Mouse (Mus musculus) megakaryocyte, embryonic 14.5 days (primary cell): ENCODE results near the gene Krba1.

ENCODE experiments used
- FLI1 ChIP-seq: IDR thresholded peaks from 2 replicates; pipeline ENCODE4 v1.6.1; 2012; ENCODE audit warnings: low read length, inconsistent platforms, mixed read lengths
- GATA1 ChIP-seq: IDR thresholded peaks from 3 replicates; pipeline ENCODE4 v1.6.1; 2012; ENCODE audit warnings: mixed read lengths, low read length, inconsistent platforms, borderline replicate concordance

GRCm38 (mm10) chr6:48435706-48436349, 40.4 kb downstream of the Krba1 start:
- TF ChIP-seq GATA1 (no peak), FLI1 (no peak)
